In the genomic region with DNA sequence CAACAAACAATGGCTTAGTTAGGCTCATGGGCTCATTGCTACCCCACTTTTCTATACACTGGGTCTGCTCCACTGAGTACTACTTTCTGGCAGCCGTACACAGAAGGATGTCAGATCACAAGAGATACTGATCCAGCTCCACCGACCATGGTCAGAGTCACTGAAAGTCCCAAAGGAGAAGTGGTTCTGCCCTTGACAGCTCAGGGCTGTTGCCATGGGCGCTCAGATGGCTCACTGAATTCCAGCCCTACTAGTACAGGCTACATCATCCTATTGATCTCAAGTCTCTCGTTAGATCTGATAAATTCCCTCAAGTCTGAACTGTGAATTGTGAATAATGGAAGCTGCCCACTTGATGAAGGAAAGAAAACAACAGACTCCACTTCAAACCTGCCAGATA, we compare ENCODE assay signal across 14 mouse cellular contexts.
"Had no signal": no experiment of that assay in that cellular context is flagged by ENCODE, and none has a peak within 500 bp of the region (broad histone marks: within the 10 kb centered on the region; RNA-seq: fewer than 3 reads in every experiment).

No protein-coding gene starts in this region.

- ATAC-seq: liver, embryonic 12.5 days had no signal

- H3K9ac ChIP-seq: kidney, embryonic 15.5 days; limb, embryonic 15.5 days; liver, embryonic 12.5 days; lung, embryonic 14.5 days; midbrain, embryonic 12.5 days had no signal

- H3K27me3 ChIP-seq: kidney, embryonic 15.5 days; limb, embryonic 15.5 days; liver, embryonic 12.5 days; midbrain, embryonic 12.5 days had no signal

- H3K4me2 ChIP-seq: kidney, embryonic 15.5 days; limb, embryonic 15.5 days; liver, embryonic 12.5 days; lung, embryonic 14.5 days; midbrain, embryonic 12.5 days had no signal

- H3K9me3 ChIP-seq: kidney, embryonic 15.5 days; limb, embryonic 15.5 days; liver, embryonic 12.5 days; midbrain, embryonic 12.5 days had no signal

- DNase-seq: kidney, adult 2 months; kidney, postnatal 14 days; layer of hippocampus, postnatal 36 days; lung, embryonic 14.5 days; lung, postnatal 10 days; lung, postnatal 4 days; right cerebral cortex, adult 18-20 months; right cerebral cortex, postnatal 25 days; thymus, postnatal 14 days had no signal

- H3K27ac ChIP-seq: kidney, embryonic 15.5 days; limb, embryonic 15.5 days; liver, embryonic 12.5 days; midbrain, embryonic 12.5 days; stomach, postnatal 0 days had no signal

- H3K36me3 ChIP-seq: kidney, embryonic 15.5 days; limb, embryonic 15.5 days; liver, embryonic 12.5 days; midbrain, embryonic 12.5 days had no signal

- H3K4me1 ChIP-seq: kidney, embryonic 15.5 days; limb, embryonic 15.5 days; liver, embryonic 12.5 days; midbrain, embryonic 12.5 days had no signal

- H3K4me3 ChIP-seq: kidney, embryonic 15.5 days; limb, embryonic 15.5 days; liver, embryonic 12.5 days; midbrain, embryonic 12.5 days had no signal
